Mouse (Mus musculus): ENCODE data around the gene Fam205a1.

DNA sequence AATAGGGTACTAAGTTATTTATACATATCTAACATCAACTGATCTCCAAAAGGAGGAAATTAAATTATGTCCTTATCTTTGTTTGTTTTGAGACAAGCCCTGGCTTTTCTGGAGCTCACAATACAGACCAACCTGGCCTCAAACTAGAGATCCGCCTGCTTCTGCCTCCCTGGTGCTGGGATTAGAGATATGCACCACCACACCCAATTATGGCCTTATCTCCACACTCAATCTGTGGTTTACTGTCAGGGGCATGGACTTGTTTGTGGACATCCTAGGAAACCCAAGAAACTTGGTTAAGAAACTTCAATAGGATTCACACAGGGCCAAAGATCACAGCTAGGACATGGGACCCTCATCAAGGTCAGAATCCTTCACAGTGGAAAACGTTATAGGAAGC lies 24.0 kb upstream of the Fam205a1 start:
- TF ChIP-seq CTCF (IDR thresholded peaks at IDR 0.05; ENCODE audit: low read depth, low read length) (no peak), POLR2A (IDR thresholded peaks at IDR 0.05; ENCODE audit: insufficient read depth, low read length) (no peak)

Data from ES-Bruce4 (cell line).